Mouse (Mus musculus) spleen, postnatal 14 days (tissue): ENCODE results near the gene Dytn.
"Not testable (repeated sequence)": the region's sequence is repeated elsewhere in the genome, so short reads cannot be mapped to it uniquely, and the experiment has no call there.

Experiments used
- DNase-seq, 2 experiments: peaks; one replicate each; pipeline ENCODE4 v3.0.0; 2021 to 2022; ENCODE audit warnings: low spot score in 2 of 2

Dytn gene

DNA sequence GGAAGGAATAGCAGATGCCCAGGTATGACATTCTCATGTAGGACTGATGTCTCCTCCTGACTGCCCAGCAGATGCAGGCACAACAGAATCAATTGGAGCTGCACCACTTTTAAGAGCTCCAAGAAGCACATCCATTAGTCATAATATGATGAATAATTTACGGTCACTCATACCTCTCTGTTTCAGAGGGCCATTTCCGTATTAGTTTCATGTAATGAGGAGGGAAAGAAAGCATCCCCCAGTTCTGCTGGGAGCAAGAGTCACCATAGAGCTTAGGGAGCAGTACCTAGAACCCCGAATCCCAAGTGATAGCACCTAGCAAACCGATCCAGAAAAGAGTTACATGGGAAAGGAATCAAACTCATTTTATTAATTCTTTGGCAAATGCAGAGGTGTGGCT, at the start of gene Dytn:
Gene Dytn, minus strand, starts transcription at position 101 of the 400 bp plus-strand sequence.
- no peak for DNase-seq

DNA sequence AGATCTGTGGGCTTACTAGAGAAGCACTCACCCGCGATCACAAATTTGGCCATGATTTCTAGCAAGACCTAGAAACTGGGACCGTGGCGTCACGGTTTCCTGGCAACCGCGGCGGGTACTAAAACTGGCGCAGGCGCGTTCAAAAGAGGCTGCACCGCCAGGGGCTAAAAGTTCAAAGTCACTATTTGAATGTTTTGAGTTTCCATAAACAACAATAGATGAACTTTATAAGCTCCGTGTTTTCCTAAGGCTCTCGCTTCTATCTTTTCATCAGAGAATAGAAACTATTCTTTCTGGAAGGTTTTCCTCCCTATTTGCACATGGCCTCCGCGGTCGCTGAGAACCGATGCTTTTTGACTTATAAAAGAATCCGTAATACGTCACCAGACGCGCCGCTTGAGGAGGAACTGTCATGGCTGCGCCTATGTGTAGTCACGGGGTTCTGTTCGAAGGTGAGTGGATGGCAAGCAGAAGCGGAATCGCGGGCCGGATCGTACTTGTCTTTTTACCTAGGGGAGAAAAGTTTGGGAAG, 43.6 kb upstream of the Dytn start, which contains the start of the genes Mdh1b and Fastkd2:
Gene Mdh1b, minus strand, starts transcription at position 79 of the 532 bp plus-strand sequence.
Gene Fastkd2, plus strand, starts transcription at position 375 of the 532 bp plus-strand sequence.
- DNase-seq, result peak; percentile 53 to 77

DNA sequence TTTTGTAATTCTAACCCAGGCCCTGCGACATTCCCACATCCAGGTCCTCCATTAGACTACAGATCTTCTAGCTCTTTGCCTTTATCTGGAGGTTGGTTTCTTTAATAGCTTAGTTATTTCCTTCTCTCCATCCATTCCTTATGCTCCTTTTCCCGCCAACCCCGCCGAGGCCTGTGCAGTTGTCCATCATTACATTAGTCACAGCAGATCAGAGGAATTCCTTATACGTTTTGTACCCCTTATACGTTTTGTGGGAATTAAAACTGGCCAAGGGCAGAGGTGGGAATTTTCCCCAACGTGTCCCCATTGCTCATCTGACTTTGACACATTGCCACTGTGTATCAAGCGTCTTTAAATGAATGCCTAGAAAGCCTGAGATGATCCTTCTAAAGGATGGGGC, 43.1 kb upstream of the Dytn start:
- no peak for DNase-seq

DNA sequence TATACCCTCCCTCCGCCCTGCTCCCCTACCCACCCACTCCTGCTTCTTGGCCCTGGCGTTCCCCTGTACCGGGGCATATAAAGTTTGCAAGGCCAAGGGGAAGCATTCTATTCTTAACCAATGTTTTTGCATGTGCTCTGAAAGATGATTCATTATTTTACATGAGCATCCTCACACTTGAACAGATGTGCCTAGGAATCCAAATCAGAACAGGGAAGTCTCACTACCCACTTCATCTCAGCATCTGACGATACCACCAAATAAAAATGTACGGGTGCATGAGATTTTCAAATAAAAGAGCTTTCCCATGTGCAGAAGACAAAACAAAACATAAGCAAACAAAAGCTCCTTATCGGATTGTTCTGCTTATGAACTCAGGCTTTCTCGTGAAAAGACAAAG, 33.4 kb upstream of the Dytn start:
- no peak for DNase-seq

DNA sequence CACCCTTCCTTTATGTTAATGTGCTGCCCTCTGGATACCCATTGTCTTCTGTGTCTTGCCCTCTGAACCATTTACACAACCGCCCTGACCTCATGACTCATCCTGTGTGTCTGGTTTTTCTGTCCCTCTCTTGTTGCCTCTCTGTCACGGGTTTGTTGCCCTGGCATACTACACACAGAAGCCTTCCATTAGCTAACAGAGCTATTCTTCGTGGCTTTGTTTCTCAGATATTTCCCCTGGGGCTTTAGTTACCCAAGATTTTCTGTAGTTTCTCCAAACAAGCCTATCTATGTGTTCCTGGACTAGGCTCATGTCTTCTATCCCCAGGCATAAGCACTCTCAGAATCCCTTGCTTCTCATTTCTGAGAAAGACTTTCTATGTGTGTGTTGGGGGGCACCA, 22.1 kb upstream of the Dytn start:
- no peak for DNase-seq

DNA sequence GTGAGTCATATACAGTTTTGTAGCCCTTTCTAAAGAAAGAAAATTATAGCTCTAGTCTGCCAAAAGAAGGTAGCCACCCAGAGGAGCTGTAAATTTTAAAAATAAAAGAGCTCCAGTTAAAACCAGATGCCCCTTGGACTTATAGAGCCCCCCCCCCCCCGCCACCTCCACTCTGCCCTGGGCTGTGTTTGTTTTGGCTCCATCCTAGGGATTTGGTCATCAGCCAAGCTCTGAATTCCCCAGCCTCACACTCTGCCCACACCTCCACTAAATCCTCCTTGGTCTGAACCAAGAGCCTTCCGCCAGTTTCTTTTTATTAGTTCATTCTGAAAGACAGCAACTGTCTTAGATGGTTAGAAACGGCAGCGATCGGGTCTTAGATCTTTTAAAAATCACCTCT, 19.0 kb upstream of the Dytn start:
- DNase-seq, result no peak

DNA sequence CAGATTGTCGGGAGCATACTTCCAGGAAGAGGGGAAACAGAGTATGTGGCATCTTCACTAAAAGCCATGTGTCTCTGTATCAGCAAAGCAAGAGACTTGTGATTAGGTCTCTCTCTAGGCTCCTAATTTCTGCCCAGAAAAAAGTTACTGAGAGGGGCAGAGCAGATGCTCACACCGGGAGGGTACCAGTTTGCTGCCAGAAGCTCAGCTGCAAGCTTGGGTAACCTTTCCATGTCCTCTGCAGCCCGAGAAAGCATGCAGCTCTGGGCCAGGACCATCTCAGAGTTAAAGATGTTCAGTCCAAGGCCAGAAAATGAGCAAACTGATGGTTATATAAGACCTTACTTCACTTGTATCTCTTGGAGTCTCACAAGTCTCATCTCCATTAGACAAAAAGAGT, 10.1 kb upstream of the Dytn start:
- DNase-seq, result no peak

DNA sequence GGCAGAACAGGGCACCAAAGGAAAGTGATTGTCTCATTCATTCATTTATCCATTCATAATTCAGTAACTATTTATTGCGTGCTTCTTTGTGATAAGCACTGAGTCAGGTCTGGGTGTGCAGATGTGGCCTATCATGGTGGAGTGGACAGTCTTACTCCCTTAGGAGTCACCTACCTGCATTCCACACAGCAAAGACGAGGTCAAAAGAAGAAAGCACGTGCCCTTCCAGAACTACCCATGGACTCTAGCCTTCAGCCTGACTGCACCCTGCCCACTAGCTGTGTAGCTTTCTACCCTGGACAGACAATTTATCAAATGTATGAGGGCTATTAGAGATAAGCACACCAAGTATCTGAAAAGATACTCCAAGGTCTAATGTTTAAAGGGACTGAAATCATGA, 10.8 kb downstream of the Dytn start:
- no peak for DNase-seq

DNA sequence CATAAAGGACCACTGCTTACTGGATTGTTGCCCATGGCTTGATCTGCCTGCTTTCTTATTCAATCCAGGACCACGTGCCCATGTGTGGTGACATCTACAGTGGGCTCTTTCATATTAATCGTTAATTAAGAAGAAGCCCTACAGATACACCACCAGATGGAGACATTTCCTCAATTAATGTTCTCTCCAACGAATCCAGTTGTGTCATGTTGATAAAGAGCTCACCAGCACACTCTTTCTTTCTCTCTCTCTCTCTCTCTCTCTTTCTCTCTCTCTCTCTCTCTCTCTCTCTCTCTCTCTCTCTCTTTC, 17.9 kb downstream of the Dytn start:
- DNase-seq, result no peak

DNA sequence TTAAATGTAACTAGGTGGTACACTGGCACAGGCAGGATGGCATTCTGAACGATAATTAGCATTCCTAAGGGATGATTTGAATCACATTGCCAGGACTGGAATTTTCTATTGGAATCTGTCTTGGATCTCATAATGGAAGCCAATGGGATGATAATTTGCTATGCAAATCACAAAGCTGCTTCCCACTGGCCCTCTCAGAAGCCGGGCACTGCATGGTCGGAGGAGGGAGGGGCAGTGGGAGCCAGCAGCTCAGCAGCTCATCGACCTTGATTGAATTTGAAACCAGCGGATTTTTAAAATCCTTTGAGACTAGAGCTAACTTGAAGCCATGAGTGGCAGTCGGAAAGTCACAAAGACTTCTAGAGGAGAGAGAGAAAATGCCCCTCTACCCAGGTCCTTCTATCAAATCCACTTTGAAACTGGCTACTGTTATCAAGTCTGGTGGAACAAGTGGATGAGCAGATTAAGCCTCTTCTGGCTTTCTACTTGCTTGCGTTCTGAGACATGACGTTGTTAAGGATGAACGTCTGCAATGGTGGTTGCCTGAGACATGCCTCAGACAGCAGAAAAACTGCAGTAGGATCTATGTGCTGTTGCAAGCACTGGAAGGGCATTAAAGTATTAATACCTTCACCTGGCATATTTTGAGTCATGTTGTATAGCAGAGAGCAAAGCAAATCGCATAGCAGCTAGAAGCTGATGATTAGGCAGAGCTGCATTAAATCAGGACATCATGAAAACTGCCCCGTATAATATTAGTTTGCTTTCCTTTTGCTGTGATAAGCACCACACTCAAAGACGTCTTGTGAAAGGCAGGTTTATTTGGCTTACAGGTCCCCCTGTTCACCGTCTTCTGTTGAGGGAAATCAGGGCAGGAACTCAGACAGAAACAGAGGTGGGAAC, 18.5 kb downstream of the Dytn start:
- DNase-seq, result no peak

DNA sequence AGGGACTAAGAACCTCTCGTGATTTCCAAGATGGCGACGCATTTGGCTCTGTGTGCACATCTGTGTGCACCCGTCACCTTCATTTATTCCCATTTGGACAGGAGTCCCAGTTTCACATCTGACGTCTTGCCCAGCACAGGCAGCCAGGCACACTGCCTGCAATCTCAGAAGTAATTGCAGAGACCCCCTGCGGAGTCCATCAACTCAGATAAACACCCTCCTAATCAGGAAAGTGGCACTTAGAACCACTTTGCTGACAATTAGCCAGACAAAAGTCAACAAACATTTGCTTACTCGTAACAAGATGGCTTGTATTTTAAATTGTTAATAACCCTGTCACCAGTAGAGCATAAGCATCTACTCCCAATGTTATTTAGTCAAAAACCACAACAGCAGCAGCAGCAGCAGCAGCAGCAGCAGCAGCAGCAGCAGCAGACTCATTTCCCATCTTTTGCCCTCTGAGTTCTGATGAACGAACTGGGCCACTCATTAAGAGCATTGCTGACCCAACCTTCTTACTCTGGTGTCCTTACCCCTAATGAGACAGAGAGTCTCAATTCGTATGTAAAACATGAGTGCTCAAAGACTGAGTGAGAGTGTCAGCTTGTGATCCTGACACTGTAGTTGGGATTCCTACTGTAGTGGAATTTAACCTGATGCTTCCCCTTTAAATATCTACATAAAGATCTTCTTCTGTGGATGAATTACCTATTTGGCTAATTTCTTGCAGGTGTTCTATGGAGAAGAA, 19.4 kb downstream of the Dytn start:
- DNase-seq, result no peak

DNA sequence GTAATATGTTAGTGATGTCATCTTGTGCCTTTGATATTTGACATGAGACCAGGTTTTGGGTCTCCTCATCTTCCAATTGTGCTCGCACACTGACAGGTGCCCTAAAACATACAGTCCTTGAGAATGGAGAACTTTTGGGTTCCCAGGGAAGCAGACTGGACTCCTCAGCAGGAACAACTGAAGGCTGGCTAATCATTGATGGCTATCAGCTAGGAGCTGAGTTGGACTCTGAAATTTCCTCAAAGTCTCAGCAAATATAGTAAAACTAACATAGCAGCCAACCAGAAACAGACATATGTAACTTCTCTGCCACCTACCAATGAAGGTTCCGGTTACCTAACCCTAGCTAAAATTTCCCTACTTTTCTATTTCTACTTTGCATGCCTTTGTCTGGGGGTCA, 20.6 kb downstream of the Dytn start:
- DNase-seq, result no peak

DNA sequence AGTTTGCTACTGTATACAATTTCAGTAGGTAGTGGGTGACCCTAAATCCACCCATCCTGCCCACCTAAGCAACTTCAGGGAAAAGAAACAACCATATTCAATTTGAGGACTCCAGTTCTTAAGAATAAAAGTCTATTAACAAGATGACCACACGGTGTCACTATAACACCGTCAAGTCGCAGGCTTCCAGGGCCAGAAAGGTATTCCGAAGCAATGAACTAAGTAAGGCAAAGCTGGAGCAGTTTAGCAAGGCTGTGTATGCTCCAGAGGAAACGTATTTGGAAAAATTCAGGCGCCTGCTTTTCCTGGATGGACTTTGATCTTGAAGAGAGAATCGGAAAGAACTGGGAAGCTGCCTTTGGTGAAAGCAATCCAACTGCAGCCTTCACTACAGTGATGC, 27.1 kb downstream of the Dytn start:
- no peak for DNase-seq

DNA sequence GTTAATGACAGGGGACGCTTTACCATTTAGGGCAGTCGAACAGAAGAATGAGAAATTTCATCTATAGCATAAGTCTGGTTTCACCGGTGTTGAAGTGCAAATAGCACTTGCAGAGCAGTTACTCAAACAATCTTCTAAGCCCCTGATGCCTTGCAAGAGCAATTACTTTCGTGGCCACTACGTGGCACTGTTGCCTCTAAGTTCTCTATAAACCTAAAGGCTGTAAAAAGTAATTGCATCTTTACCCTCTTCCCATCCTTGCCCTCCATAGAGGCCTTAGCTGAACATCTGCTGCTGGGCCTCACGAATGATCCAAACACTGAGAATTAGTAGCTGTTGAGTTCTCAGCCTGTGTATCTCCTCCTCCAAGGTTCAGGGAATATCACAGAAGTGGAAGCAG, 28.7 kb downstream of the Dytn start:
- DNase-seq, result peak in 1 of 2 experiments; percentile 21

DNA sequence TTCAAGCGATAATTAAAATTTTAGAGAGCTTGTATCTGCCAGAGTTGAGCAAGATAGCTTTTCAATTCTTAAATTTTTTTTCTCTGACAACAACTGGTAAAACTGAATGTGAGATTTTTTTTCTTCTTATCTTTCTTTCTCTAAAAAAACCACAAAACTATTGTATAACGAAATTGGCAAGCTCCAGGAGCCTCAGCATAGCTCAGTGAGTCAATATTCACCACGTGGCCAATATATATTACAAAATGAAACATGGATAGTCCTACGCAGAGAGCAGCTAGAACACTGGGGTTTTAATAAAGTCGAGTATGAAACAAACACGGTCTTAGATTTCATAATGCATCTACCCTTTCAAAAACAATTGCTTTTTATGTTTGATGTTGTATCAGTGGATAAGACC, 46.8 kb downstream of the Dytn start:
- no peak for DNase-seq

DNA sequence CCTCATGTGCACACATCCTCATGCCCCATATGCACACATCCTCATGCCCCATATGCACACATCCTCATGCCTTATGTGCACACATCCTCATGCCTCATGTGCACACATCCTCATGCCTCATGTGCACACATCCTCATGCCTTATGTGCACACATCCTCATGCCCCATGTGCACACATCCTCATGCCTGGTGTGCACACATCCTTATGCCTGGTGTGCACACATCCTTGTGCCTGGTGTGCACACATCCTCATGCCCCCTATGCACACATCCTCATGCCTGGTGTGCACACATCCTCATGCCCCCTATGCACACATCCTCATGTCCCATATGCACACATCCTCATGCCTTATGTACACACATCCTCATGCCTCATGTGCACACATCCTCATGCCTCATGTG, 56.3 kb downstream of the Dytn start:
- DNase-seq, result not testable (repeated sequence)

DNA sequence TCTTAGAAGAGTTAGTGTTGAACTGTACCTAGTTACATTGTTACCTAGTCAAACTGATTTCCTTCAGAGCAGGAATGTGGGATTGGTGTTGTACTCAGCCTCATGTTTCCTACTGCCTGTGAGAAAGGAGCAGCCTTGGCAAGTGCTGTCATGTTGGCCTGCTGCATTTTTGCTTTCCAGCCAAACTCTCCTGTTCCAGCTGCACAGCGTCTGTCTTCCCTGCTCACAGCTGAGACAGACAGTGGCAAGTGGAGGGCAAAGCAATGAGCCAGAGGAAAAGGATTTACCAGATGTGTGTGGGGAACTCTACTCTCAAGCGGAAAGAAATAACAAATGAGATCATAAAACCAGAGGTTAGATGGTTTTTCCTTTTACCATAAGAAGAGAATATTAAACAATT, 58.5 kb downstream of the Dytn start:
- DNase-seq, result no peak

DNA sequence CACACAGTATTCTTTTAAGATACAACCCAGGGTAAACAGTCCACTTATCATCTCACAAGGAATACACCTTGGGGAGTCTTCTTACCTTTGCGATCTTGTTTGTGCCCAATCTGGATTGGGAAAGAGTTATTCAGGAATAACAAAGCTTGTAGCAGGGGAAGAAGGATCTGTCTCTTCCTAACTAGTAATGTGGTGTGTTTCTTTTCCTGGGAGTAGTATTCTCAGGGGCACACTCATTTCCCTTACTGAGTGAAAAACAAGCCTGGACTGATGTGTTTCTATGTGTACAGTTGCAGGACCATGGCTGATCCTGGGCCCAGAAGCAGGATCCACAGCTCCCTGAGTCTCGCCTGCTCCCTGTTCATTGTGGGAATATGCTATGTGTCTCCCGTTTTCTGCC, 71.1 kb downstream of the Dytn start, which contains the start of gene Gm39653:
Gene Gm39653, plus strand, starts transcription at position 301 of the 400 bp plus-strand sequence.
- DNase-seq, result no peak

DNA sequence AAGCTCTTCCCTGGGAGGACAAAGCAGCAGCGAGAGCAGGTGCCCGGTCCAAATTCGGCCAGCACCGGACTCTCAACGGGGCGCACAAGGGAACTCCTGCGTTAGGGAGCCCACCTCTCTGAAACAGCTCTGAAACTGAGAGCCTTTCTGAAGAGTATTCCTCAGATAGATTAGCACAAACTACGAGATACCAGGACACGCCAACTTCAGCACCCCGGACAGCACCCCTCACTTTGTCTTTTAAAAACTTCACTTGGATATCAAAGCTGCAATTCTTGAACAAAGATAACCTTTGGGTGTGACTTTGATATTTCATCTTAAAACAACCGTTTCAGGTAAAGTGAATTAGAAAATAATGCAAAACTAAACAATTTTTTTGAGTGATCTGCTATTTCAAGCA, 72.1 kb downstream of the Dytn start:
- no peak for DNase-seq

DNA sequence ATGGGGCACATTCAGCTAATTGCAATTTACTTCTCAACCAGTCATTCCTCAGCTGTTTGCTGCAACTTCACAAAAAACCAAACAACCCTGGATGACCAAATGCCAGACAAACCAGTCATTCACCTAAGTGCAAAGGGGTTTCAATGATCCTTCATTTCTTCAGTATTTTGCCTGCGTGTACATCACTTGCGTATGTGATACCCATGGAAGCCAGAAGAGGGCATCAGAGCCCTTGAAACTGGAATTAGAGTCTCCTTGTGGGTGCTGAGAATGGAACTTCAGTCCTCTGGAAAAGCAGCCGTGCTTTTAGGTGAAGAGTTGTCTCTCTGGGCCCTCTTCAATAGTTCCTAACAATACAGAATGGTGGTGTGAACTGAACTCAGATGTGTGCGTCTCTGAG, 77.1 kb downstream of the Dytn start:
- DNase-seq, result no peak

DNA sequence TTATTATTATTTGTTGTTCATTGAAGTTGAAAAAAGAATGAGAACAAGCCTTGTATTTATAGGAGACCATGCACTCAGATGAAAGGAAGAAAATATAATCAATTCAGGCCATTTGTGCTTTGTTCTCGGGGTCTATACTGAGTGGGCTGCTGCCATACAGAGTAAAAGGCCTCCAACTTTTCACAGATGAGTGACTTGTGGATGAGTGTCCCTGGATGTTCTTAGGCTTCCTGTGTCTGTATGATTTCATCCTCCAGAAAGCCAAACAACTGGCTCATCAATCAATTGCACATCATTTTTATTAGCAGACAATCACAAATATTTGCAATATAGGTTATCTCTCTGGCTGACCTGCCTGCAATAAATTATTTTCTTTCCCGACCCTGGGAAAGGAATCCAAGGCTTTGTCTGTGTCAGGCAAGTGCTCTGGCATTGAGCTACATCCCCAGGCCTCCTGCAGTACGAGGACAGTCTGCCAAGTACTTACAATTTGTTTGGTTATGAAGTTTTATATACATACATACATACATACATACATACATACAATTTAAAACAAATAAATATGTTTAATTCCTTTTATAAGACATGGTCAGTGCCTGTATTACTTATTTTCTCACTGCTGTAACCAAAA, 82.7 kb downstream of the Dytn start:
- DNase-seq, result no peak

DNA sequence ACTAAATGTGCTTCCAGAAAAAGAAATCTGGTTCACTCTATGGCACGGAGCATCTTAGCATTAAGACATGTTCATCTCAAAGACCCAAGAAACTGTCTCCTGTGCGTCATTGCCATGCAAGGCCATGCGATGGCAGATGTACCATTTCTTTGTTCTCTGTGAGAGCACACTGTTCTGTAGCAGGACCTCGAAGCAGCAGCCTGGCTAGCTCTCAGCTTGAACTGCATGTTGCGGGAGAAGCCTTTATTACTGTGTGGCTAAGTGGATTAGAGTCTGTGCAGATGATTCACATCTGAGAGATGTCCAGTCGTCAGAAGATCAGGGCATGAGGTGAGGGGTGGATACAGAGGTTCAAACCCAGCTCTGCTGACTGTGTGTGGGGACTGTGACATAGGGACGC, 99.9 kb downstream of the Dytn start:
- no peak for DNase-seq
